Mouse (Mus musculus) bone marrow, adult 2 months (tissue): ENCODE data around the gene Dgki. TPM values are rescaled to one million over a fixed set of nuclear protein-coding genes. Genes with fewer than 3 reads are reported as not detected.

ENCODE experiments used
- H3K27ac ChIP-seq: fragments of 200-500 bp; 2 replicates; pipeline ENCODE4 v1.5.1; 2012; ENCODE audit warnings: low read depth, mild to moderate bottlenecking, control low read depth, inconsistent platforms, low read length; ENCODE audit not compliant: control insufficient read depth, poor library complexity, insufficient read depth
- H3K4me1 ChIP-seq: fragments of 200-500 bp; 2 replicates; pipeline ENCODE4 v1.6.1; 2011; ENCODE audit warnings: low read length; ENCODE audit not compliant: control insufficient read depth, insufficient read depth
- H3K4me3 ChIP-seq: fragments of 200-500 bp; replicated peaks from 2 replicates; pipeline ENCODE3; 2011; ENCODE audit warnings: mild to moderate bottlenecking, low read depth, low read length, control low read depth; ENCODE audit not compliant: control insufficient read depth
- CTCF ChIP-seq: fragments of 200-500 bp; IDR thresholded peaks from 2 replicates; pipeline ENCODE4 v1.5.1; 2011; ENCODE audit warnings: low read length, control low read depth; ENCODE audit not compliant: control insufficient read depth, insufficient read depth
- POLR2A ChIP-seq: fragments of 200-500 bp; IDR thresholded peaks from 2 replicates; pipeline ENCODE4 v1.6.1; 2011; ENCODE audit warnings: low read depth, mild to moderate bottlenecking, control low read depth, low read length, borderline replicate concordance; ENCODE audit not compliant: control insufficient read depth
- WGBS: fragments of 180-500 bp; shearing (Covaris S2); methylation state at CpG from one replicate; pipeline ENCODE4 v1.1.7; 2018; 5-methylcytosine and 5-hydroxymethylcytosine counted together
- polyA plus RNA-seq: library from polyadenylated mRNA; stranded (reverse); fragments of >200 nt; gene quantifications from 2 replicates; pipeline ENCODE4 v1.2.4, GENCODE M21; 2011; ENCODE audit warnings: low replicate concordance; ENCODE audit not compliant: missing spikeins, insufficient read depth, insufficient read length

The Dgki gene
- 1.4 and 7.2 TPM in 2 replicates for polyA plus RNA-seq

- no peak within 1 kb of the TSS; the same call in 1 of the 2 replicates for H3K27ac ChIP-seq
- H3K4me1 ChIP-seq = no peaks in the 10 kb centered on the region
- peak within 1 kb of the TSS; percentile 11 for H3K4me3 ChIP-seq
- TF ChIP-seq CTCF = no peak
- TF ChIP-seq POLR2A = no peak
- WGBS = 3% methylated on average over 62 of the region's 65 CpGs
Observed at GRCm38 (mm10) chr6:37299562-37300390, at the start of gene Dgki. Gene Dgki, minus strand, starts transcription at chr6:37300184.

- 84% methylated on average over 5 of the region's 5 CpGs for WGBS
- Histone ChIP-seq H3K4me1 (no peaks in the 10 kb centered on the region), H3K4me3 (no peak overlapping the region), H3K27ac (no peak overlapping the region)
- no peak for TF ChIP-seq CTCF
- no peak for TF ChIP-seq POLR2A
Observed at GRCm38 (mm10) chr6:37347606-37348005, 47.6 kb upstream of the Dgki start.

- H3K27ac ChIP-seq = no peak overlapping the region
- WGBS = 73% methylated on average over 5 of the region's 5 CpGs
- H3K4me3 ChIP-seq = no peak overlapping the region
- H3K4me1 ChIP-seq = no peaks in the 10 kb centered on the region
- no peak for TF ChIP-seq POLR2A
- no peak for TF ChIP-seq CTCF
Observed at GRCm38 (mm10) chr6:37338055-37338454, 38.1 kb upstream of the Dgki start.

- TF ChIP-seq CTCF (no peak), POLR2A (no peak)
- Histone ChIP-seq H3K27ac (no peak overlapping the region), H3K4me3 (no peak overlapping the region), H3K4me1 (no peaks in the 10 kb centered on the region)
- WGBS = 79% methylated on average over 5 of the region's 5 CpGs
Observed at GRCm38 (mm10) chr6:37336831-37337260, 36.9 kb upstream of the Dgki start.

GRCm38 (mm10) chr6:37336381-37336780, 36.4 kb upstream of the Dgki start:
- 89% methylated on average over 7 of the region's 7 CpGs for WGBS
- H3K4me3 ChIP-seq = no peak overlapping the region
- H3K27ac ChIP-seq = no peak overlapping the region
- no peak for TF ChIP-seq CTCF
- TF ChIP-seq POLR2A = no peak
- no peaks in the 10 kb centered on the region for H3K4me1 ChIP-seq

- Histone ChIP-seq H3K4me3 (no peak overlapping the region), H3K4me1 (no peaks in the 10 kb centered on the region), H3K27ac (no peak overlapping the region)
- no peak for TF ChIP-seq POLR2A
- TF ChIP-seq CTCF = no peak
- WGBS = 89% methylated on average over 10 of the region's 10 CpGs
Observed at GRCm38 (mm10) chr6:37332846-37333245, 32.9 kb upstream of the Dgki start.

- WGBS = 64% methylated on average over 5 of the region's 5 CpGs
- H3K4me3 ChIP-seq = no peak overlapping the region
- no peaks in the 10 kb centered on the region for H3K4me1 ChIP-seq
- H3K27ac ChIP-seq = no peak overlapping the region
- TF ChIP-seq POLR2A (no peak), CTCF (no peak)
Observed at GRCm38 (mm10) chr6:37329901-37330864, 30.2 kb upstream of the Dgki start.

- Histone ChIP-seq H3K4me3 (no peak overlapping the region), H3K4me1 (no peaks in the 10 kb centered on the region), H3K27ac (no peak overlapping the region)
- TF ChIP-seq POLR2A = no peak
- 78% methylated on average over 3 of the region's 3 CpGs for WGBS
Observed at GRCm38 (mm10) chr6:37329376-37329775, 29.4 kb upstream of the Dgki start.

GRCm38 (mm10) chr6:37328671-37329070, 28.7 kb upstream of the Dgki start:
- WGBS = 84% methylated on average over 7 of the region's 7 CpGs
- no peak for TF ChIP-seq POLR2A
- TF ChIP-seq CTCF = no peak

More at GRCm38 (mm10) chr6:37328671-37329070, 28.7 kb upstream of the Dgki start:
- Histone ChIP-seq H3K4me1 (no peaks in the 10 kb centered on the region), H3K27ac (no peak overlapping the region), H3K4me3 (no peak overlapping the region)
